Mouse (Mus musculus) thymus, adult 2 months (tissue): ENCODE results near the gene Rpl9-ps6.

Source experiments
- CTCF ChIP-seq: fragments of 200-500 bp; IDR thresholded peaks from 2 replicates; pipeline ENCODE4 v1.5.1; 2012; ENCODE audit warnings: mild to moderate bottlenecking, control low read depth, low read length, moderate library complexity, borderline replicate concordance; ENCODE audit not compliant: control insufficient read depth, poor library complexity, insufficient read depth; ENCODE audit errors: extremely low read depth
- POLR2A ChIP-seq: fragments of 200-500 bp; IDR thresholded peaks from 2 replicates; pipeline ENCODE4 v1.6.1; 2012; ENCODE audit warnings: mild to moderate bottlenecking, low read length, control low read depth, moderate library complexity; ENCODE audit not compliant: control insufficient read depth, poor library complexity, insufficient read depth; ENCODE audit errors: extremely low read depth

GRCm38 (mm10) chr19:32498002-32498401 is 31.6 kb upstream of the Rpl9-ps6 start:
- TF ChIP-seq POLR2A (no peak), CTCF (no peak)
